Mouse (Mus musculus) testis, adult 2 months (tissue): ENCODE results near the gene Kiz.

Experiments used
- CTCF ChIP-seq: fragments of 200-500 bp; IDR thresholded peaks from 2 replicates; pipeline ENCODE4 v1.5.1; 2012; ENCODE audit warnings: low read depth, mild to moderate bottlenecking, inconsistent platforms, low read length, moderate library complexity; ENCODE audit not compliant: control insufficient read depth, insufficient read depth, insufficient replicate concordance
- POLR2A ChIP-seq: fragments of 200-500 bp; IDR thresholded peaks from 2 replicates; pipeline ENCODE4 v1.6.1; 2012; ENCODE audit warnings: low read depth, mild to moderate bottlenecking, inconsistent platforms, low read length, moderate library complexity; ENCODE audit not compliant: control insufficient read depth

DNA sequence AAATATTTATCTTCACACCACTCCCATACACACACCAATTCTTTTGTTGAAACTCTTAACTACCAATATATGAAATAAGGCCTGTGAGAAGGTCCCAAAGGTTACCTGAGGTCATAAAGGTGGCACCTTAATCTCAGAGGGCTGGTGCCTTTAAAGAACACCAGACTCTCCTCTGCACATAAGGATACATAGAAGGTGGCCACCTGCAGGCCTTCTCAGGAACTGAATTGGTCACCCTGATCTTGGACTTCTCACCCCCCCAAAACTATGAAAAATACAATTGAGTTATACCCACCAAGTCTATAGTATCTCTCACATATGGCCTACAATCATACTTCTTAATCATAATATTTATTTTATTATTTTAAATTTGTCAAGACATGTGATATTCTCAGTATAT is 43.3 kb downstream of the Kiz start:
- TF ChIP-seq CTCF (no peak), POLR2A (no peak)
